Mouse (Mus musculus) kidney, adult 8-10 months (tissue): ENCODE results near the gene Tm7sf2.
A peak's percentile ranks its signal among the peaks of the same experiment; 100 is the strongest.

ENCODE experiments used
- DNase-seq, 2 experiments: peaks; one replicate each; pipeline ENCODE4 v3.0.0; 2022

Gene Tm7sf2

GRCm38 (mm10) chr19:6040002-6040401 lies 28.2 kb downstream of the Tm7sf2 start:
- DNase-seq = no peak

GRCm38 (mm10) chr19:6038326-6038725 lies 29.8 kb downstream of the Tm7sf2 start:
- DNase-seq = no peak

GRCm38 (mm10) chr19:6037695-6038094 lies 30.5 kb downstream of the Tm7sf2 start:
- no peak for DNase-seq

GRCm38 (mm10) chr19:6035966-6036585 lies 32.1 kb downstream of the Tm7sf2 start:
- no peak for DNase-seq

- DNase-seq = no peak
These were observed 37.5 kb downstream of the Tm7sf2 start for GRCm38 (mm10) chr19:6030520-6031280.

- no peak for DNase-seq
These were observed 38.7 kb downstream of the Tm7sf2 start for GRCm38 (mm10) chr19:6029426-6029825.

GRCm38 (mm10) chr19:6028991-6029390 lies 39.2 kb downstream of the Tm7sf2 start:
- DNase-seq = no peak

- DNase-seq = no peak
These were observed 44.2 kb downstream of the Tm7sf2 start for GRCm38 (mm10) chr19:6023930-6024329.

- no peak for DNase-seq
These were observed 45.1 kb downstream of the Tm7sf2 start for GRCm38 (mm10) chr19:6023059-6023458.

- DNase-seq = no peak
These were observed 47.9 kb downstream of the Tm7sf2 start for GRCm38 (mm10) chr19:6020276-6020675.

GRCm38 (mm10) chr19:6018142-6019089 lies 49.8 kb downstream of the Tm7sf2 start:
- DNase-seq = peak; percentile 82 to 93

- DNase-seq = no peak
These were observed 51.6 kb downstream of the Tm7sf2 start for GRCm38 (mm10) chr19:6016532-6016931.

GRCm38 (mm10) chr19:6015511-6016315 lies 52.5 kb downstream of the Tm7sf2 start, which contains the start of gene Capn1:
Capn1 (minus strand) TSS chr19:6015897.
- DNase-seq = peak; percentile 47 to 58

GRCm38 (mm10) chr19:6014991-6015510 lies 53.1 kb downstream of the Tm7sf2 start:
- DNase-seq = peak in 1 of 2 experiments; percentile 25

GRCm38 (mm10) chr19:6013691-6014090 lies 54.5 kb downstream of the Tm7sf2 start:
- DNase-seq = no peak
